Mouse (Mus musculus) C2C12 (cell line): ENCODE results near the gene Brms1. TPM values are rescaled to one million over a fixed set of nuclear protein-coding genes. Genes with fewer than 3 reads are reported as not detected.

Source experiments
- H3K27me3 ChIP-seq: one replicate; pipeline ENCODE4 v1.6.1; 2011; ENCODE audit not compliant: control insufficient read depth, insufficient read depth, insufficient read length
- H3K36me3 ChIP-seq: one replicate; pipeline ENCODE4 v1.6.1; 2011; ENCODE audit not compliant: control insufficient read depth, insufficient read depth
- H3K4me3 ChIP-seq: one replicate; pipeline ENCODE4 v1.5.1; 2011; ENCODE audit warnings: mild to moderate bottlenecking, control low read depth; ENCODE audit not compliant: poor library complexity, insufficient read depth, severe bottlenecking
- H3K79me2 ChIP-seq: one replicate; pipeline ENCODE4 v1.6.1; 2011; ENCODE audit not compliant: control insufficient read depth, insufficient read depth
- H3K79me3 ChIP-seq: one replicate; pipeline ENCODE4 v1.6.1; 2011; ENCODE audit warnings: low read depth, control low read depth
- H3ac ChIP-seq: one replicate; pipeline ENCODE3; 2011; ENCODE audit warnings: low read depth; ENCODE audit not compliant: control insufficient read depth, insufficient read length
- CEBPB ChIP-seq: IDR thresholded peaks from one replicate; pipeline ENCODE4 v1.6.1; 2011; ENCODE audit warnings: low read depth, mild to moderate bottlenecking, control low read depth, moderate library complexity
- CTCF ChIP-seq: IDR thresholded peaks from one replicate; pipeline ENCODE4 v1.5.1; 2011; ENCODE audit not compliant: control insufficient read depth, insufficient read depth, insufficient read length
- FOSL1 ChIP-seq: IDR thresholded peaks from one replicate; pipeline ENCODE4 v1.8.0; 2011; ENCODE audit warnings: mild to moderate bottlenecking, low read length; ENCODE audit not compliant: poor library complexity, insufficient read depth, severe bottlenecking
- MAX ChIP-seq: IDR thresholded peaks from one replicate; pipeline ENCODE4 v1.6.1; 2011; ENCODE audit warnings: mild to moderate bottlenecking, control low read depth
- MYOD1 ChIP-seq: IDR thresholded peaks from one replicate; pipeline ENCODE4 v1.6.1; 2011; ENCODE audit warnings: low read depth; ENCODE audit not compliant: control insufficient read depth, insufficient read length
- MYOG ChIP-seq: IDR thresholded peaks from one replicate; pipeline ENCODE4 v1.6.1; 2011; ENCODE audit not compliant: control insufficient read depth, insufficient read length; ENCODE audit errors: extremely low read depth
- USF1 ChIP-seq: IDR thresholded peaks from one replicate; pipeline ENCODE4 v1.6.1; 2011; ENCODE audit warnings: low read depth, mild to moderate bottlenecking, control low read depth, moderate library complexity
- polyA plus RNA-seq: library from polyadenylated mRNA; unstranded; fragments of >200 nt; fragmentation: generic; extraction: Trizol; gene quantifications from one replicate; pipeline ENCODE4 v1.2.1, GENCODE M21; 2012; ENCODE audit warnings: missing spikeins

The Brms1 gene
- polyA plus RNA-seq, 1 experiment, result 55.3 TPM

- TF ChIP-seq MYOD1 (no peak), MYOG (no peak), MAX (no peak), CEBPB (no peak), CTCF (no peak), USF1 (no peak), FOSL1 (no peak)
Observed at GRCm38 (mm10) chr19:5058801-5059771, 17.9 kb downstream of the Brms1 start.

DNA sequence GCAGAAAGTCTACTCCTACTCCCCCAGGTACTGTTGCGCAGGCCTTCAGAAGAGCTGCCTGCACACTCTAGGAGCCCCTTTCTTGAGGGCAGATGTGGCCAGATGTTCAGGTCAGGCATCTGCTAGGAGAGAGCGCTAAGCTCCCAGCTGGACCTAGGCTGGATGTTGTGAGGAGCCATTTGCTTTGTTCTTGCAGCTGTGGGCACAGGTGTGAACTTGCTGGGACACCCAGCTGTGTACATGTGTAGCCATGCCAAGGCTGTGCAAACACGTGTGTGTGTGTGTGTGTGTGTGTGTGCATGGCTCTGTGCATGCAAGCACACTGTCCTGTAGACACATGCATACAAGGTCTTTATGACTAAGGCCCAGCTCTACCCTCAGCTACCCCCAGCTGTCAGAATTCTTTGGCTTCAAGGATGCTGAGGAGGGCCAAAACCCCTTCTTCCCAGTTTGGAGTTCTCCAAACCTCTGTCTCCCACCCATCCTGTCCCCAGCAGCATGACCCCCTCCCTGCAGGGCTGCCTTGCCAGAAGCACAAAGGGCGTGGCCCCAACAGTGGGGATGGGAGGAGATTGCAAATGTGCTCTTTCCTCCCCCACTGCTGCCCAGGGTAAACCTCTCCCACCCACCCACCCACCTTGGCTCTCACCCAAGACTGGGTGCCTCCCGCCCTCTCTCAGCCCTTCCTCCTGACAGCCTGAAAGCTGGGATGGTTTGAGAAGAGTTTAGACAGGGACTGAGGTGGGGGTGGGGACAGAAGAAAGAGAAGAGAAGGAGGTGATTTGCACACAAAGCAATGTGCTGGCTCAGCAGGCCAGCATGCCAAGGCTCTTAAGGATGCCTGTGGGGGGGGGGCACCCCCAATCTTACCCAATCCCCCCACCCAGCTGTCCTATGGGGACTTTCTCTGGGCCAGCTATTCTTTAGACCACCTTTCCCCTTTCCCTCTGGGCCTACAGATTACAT is 19.5 kb downstream of the Brms1 start:
- TF ChIP-seq MYOG (no peak), FOSL1 (no peak), USF1 (no peak), MAX (no peak), MYOD1 (no peak), CEBPB (no peak), CTCF (no peak)
- Histone ChIP-seq H3K27me3 (no peaks in the 10 kb centered on the region), H3K36me3 (peaks cover 10% of the 10 kb centered on the region), H3K79me3 (no peaks in the 10 kb centered on the region), H3K4me3 (no peak overlapping the region), H3K79me2 (no peaks in the 10 kb centered on the region), H3ac (no peak overlapping the region)

More at GRCm38 (mm10) chr19:5058801-5059771, 17.9 kb downstream of the Brms1 start:
- Histone ChIP-seq H3K27me3 (no peaks in the 10 kb centered on the region), H3ac (peak overlapping the region; percentile 10), H3K79me2 (peaks cover 15% of the 10 kb centered on the region), H3K36me3 (peaks cover 25% of the 10 kb centered on the region), H3K4me3 (no peak overlapping the region), H3K79me3 (peaks cover 8% of the 10 kb centered on the region)

- no peak overlapping the region for H3ac ChIP-seq
- H3K4me3 ChIP-seq, result no peak overlapping the region
- H3K36me3 ChIP-seq, result no peaks in the 10 kb centered on the region
- no peaks in the 10 kb centered on the region for H3K27me3 ChIP-seq
- H3K79me3 ChIP-seq, result no peaks in the 10 kb centered on the region
- TF ChIP-seq MYOD1, result no peak
- no peak for TF ChIP-seq FOSL1
- no peak for TF ChIP-seq CEBPB
- no peak for TF ChIP-seq USF1
- TF ChIP-seq MYOG, result no peak
- TF ChIP-seq CTCF, result no peak
- TF ChIP-seq MAX, result no peak
- H3K79me2 ChIP-seq, result no peaks in the 10 kb centered on the region
Observed at GRCm38 (mm10) chr19:5062041-5062440, 20.9 kb downstream of the Brms1 start.

GRCm38 (mm10) chr19:5062446-5062845 is 21.3 kb downstream of the Brms1 start:
- H3K79me3 ChIP-seq, result no peaks in the 10 kb centered on the region
- no peaks in the 10 kb centered on the region for H3K27me3 ChIP-seq
- H3K79me2 ChIP-seq, result no peaks in the 10 kb centered on the region
- TF ChIP-seq MYOG (no peak), MYOD1 (no peak), MAX (no peak), CEBPB (no peak), FOSL1 (no peak), CTCF (no peak)
- H3ac ChIP-seq, result no peak overlapping the region
- no peak overlapping the region for H3K4me3 ChIP-seq
- H3K36me3 ChIP-seq, result no peaks in the 10 kb centered on the region

GRCm38 (mm10) chr19:5065104-5065503 is 23.9 kb downstream of the Brms1 start:
- H3ac ChIP-seq, result no peak overlapping the region
- no peaks in the 10 kb centered on the region for H3K27me3 ChIP-seq
- H3K79me3 ChIP-seq, result no peaks in the 10 kb centered on the region
- no peaks in the 10 kb centered on the region for H3K79me2 ChIP-seq
- TF ChIP-seq MYOD1, result no peak
- no peak for TF ChIP-seq CEBPB
- no peak for TF ChIP-seq MYOG
- no peak for TF ChIP-seq CTCF
- TF ChIP-seq MAX, result no peak
- no peak for TF ChIP-seq FOSL1
- no peak for TF ChIP-seq USF1
- no peaks in the 10 kb centered on the region for H3K36me3 ChIP-seq
- no peak overlapping the region for H3K4me3 ChIP-seq
